Mouse (Mus musculus): ENCODE measurements around the gene Abcb6.

The Abcb6 gene

GRCm38 (mm10) chr1:75148727-75149126, 31.5 kb downstream of the Abcb6 start:
- DNase-seq (ENCODE audit: inconsistent age in 2 of 2, low spot score in 1 of 2), result no peak

GRCm38 (mm10) chr1:75147411-75148135, 32.6 kb downstream of the Abcb6 start:
- DNase-seq (ENCODE audit: inconsistent age in 2 of 2, low spot score in 1 of 2), result no peak

DNA sequence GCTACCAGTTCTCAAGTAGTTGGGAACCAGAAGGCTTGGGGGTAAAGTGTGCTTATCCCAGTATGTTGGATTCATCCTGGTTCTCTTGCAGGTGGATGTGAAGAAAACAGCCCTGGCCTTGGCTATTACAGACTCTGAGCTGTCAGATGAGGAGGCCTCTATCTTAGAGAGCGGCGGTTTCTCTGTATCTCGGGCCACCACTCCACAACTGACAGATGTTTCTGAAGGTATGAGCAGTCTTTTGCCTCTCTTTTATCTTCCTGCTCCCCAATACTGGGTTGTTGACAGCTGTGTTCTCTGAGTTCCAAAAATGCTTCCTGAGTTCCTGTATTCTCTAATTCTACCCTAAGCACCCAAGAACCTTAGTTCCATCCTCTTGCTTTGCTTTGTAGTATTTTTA, 34.6 kb downstream of the Abcb6 start:
- DNase-seq (ENCODE audit: inconsistent age in 2 of 2, low spot score in 1 of 2), result no peak

DNA sequence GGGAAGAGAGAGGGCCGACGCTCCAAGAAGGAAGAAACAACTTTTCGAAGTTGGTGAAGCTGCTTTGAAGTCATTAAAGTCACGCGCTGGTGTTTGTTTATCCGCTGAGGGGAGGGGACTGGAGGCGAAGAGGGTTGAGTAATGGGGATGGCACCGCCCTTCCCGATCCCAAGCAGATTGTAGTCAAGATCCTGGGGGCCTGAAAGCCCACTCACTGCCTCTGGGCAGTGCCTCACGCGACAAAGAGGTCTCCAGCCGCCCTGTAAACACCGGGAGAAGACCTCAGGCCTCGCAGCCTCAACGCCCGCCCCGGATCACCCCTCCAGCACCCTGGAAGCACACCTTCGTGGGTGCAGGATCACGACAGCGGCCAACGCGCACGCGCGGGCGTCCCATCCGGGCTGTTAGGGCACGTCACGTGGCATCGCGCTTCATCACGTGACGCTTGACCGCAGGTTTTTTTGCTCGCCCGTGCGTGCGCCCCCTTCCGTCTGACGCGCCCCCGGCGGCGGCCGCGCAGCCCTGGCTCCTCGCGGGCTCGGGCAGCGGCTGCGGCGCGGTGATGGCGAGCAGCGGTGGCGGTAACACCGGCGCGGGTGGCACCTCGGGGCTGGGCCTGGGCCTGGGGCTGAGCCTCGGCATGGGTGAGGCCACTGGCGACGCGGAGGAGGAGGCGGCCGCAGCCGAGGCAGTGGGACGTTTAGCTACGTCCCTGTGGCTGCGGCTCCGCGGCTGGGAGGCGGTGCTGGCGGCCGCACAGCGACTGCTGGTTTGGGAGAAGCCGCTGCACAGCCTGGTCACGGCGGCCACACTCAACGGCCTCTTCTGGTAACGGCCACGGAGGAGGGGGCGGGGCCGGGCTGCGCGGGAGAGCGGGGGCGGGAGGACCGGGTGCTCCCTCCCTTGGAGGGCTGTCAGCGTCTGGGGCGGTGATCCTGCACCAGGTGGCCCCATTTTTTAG, 37.6 kb downstream of the Abcb6 start, which contains the start of the genes Cnppd1 and Retreg2:
Cnppd1 (minus strand) TSS at position 411 of the 961 bp plus-strand sequence.
Retreg2 (plus strand) TSS at position 478 of the 961 bp plus-strand sequence.
- DNase-seq (ENCODE audit: inconsistent age in 2 of 2, low spot score in 1 of 2), result peak; percentile 97 to 99

GRCm38 (mm10) chr1:75141486-75142190, 38.6 kb downstream of the Abcb6 start:
- DNase-seq (ENCODE audit: inconsistent age in 2 of 2, low spot score in 1 of 2), result peak; percentile 80 to 93

GRCm38 (mm10) chr1:75140601-75141190, 39.5 kb downstream of the Abcb6 start:
- no peak for DNase-seq (ENCODE audit: inconsistent age in 2 of 2, low spot score in 1 of 2)

DNA sequence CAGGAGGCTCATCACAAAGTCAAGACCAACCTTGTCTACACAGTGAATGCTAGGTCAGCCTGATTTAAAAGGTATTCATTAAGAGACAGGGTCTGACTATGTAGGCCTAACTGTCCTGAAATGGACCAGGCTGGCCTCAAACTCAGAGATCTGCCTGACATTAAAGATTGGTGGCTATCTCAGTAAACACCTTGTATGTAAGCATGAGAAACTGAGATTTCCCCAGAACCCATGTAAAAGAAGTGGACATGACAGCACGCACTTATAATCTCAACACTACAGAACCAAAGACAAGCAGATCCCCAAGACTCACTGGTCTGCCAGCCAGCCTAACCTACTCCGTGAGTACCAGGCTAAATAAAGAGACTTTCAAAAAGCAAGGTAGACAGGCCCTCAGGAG, 41.7 kb downstream of the Abcb6 start:
- DNase-seq (ENCODE audit: inconsistent age in 2 of 2, low spot score in 1 of 2), result no peak

DNA sequence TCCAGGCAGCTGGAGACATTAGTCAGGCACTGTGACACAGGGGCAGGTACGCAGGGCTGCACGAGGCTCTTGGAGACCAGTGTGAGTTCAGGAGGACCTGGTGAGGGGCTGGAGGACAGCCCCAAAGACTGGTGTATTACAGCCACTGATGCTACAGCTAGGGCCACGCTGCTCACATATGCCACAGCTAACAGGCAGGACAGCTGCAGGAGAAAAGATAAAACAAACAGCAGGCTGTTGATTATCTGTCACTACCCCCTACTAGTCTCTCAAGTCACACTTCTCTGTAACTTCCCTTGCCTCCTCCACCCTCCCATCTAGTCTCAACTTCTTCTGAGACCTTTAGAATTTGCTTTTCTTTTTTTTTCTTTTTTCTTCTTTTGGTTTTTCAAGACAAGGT, 43.5 kb downstream of the Abcb6 start:
- no peak for DNase-seq (ENCODE audit: inconsistent age in 2 of 2, low spot score in 1 of 2)

GRCm38 (mm10) chr1:75136293-75136692, 43.9 kb downstream of the Abcb6 start:
- DNase-seq (ENCODE audit: inconsistent age in 2 of 2, low spot score in 1 of 2), result no peak

DNA sequence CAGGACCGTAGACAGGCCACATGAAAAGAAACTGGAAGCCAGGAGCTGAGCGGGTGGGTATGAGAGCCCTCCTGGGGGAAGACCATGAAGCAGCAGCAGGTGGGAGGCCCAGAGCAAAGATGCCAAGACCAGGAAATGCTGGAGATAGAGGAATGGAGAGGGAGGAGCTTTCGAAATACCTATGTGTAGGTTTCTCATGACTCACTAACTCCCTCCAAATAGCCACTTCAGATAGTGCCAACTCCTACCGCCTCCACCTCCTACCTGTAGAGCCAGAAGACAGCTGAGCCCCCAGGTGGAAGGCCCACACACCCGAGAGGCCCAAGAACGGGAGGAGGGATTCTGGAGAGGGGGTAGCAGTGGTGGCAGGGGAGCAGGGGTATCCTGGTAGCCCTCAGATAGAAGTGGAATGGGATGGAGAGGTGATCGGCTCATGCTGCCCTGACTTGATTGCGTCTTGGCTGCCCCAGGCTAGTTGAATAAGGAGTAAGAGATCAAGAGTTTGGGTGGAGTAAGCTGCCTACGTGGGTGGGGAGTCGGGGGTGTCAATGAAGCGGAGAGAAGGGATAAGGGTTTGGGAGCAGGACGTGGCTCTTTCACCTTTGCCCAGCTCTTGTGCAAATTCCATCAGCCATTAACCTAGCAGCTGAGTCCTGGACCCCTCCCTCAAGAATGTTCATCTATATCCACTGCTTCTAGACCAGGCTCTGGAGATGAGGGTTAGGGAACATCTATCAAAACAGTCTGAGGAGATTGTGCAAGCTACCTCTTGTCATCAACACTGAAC, 46.6 kb downstream of the Abcb6 start, which contains the start of gene Slc23a3:
Slc23a3 (minus strand) TSS at position 470 of the 787 bp plus-strand sequence.
- no peak for DNase-seq (ENCODE audit: inconsistent age in 2 of 2, low spot score in 1 of 2)

- DNase-seq (ENCODE audit: inconsistent age in 2 of 2, low spot score in 1 of 2), result no peak
These were observed 51.6 kb downstream of the Abcb6 start for GRCm38 (mm10) chr1:75128641-75129040.

DNA sequence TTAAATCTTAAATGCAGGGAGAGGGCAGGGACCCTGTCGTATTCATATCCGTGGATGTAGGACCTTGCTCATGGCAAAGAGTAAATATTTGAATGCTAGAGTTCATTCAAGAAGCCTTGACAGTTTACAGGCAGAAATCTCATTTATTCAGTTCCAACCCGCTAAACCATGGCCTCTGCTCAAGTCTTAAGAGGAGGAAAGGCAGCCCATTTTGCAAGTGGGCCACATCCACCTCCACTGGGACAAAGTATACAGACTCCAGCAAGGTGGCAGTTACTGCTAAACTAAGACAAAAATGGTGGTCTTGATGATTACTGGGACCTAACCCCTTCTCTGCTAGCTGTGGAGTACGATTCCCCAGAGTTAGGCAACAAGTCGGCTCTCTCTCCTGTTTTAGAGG, 54.8 kb downstream of the Abcb6 start:
- DNase-seq (ENCODE audit: inconsistent age in 2 of 2, low spot score in 1 of 2), result no peak

DNA sequence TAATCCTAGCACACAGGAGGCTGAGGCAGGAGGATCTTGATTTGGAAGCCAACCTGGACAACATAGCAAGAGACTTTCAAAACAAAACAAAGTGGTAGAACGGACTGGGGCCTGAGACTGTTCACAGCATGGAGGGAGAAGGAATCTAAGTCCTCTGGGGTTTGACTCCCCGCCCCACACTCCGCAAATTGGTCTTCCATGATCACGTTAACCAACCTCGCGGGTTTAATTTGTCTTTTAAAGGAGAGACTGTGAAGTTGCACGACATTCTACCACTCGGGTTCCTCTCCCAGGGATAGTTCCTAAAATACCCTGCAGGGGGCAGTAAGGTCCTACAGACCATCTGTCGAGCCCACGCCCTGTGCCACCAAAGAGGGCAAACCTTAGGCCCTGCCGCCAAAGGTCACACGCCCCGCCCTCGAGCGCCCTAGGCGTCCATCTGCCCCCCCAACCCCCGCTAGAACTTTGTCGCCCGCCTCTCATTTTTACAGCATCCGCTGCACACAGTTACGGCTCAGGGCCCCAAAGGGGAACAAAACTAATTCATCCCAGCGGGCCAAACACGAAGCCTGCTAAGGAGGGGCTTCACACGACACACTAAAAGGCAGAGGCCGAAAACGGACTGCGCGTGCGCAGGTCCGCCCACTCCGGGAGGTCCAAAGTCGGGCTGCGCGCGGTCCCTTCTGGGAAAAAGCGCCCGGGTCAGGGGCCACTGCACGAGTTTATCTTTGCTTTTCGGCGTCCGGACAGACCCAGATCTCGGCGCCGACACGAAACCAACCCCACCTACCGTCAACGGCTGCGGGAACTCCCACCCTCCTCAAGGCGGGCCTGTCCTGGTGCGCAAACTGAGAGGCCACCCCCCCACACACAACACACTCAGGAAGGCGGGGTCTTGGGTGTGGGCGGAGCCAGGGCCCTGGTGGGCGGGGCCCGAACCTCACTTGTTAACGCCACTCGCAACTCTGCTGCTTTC, 55.6 kb downstream of the Abcb6 start, which contains the start of gene Nhej1:
Nhej1 (minus strand) TSS at position 855 of the 976 bp plus-strand sequence.
- DNase-seq (ENCODE audit: inconsistent age in 2 of 2, low spot score in 1 of 2), result peak; percentile 95 to 99

GRCm38 (mm10) chr1:75122211-75122610, 58.0 kb downstream of the Abcb6 start:
- no peak for DNase-seq (ENCODE audit: inconsistent age in 2 of 2, low spot score in 1 of 2)

Measured in adrenal gland, adult (tissue).